Mouse (Mus musculus) heart, embryonic 13.5 days (tissue): ENCODE measurements at regions not wholly inside any gene's neighbourhood (a gene's known extent, or its start where the extent isn't known, plus 50 kb on each side); places are given as distances from the start of the nearest gene placed in this dataset.
"Not testable (repeated sequence)": the region's sequence is repeated elsewhere in the genome, so short reads cannot be mapped to it uniquely, and the experiment has no call there.

Experiments
- ATAC-seq: fragments of 200-750 bp; cut with Nextera tagmentation; 2 replicates; pipeline ENCODE4 v1.8.0; 2017; ENCODE audit warnings: moderate TSS enrichment; ENCODE audit not compliant: insufficient number of reproducible peaks, low FRiP score, low TSS enrichment; ENCODE audit errors: extremely low read depth
- H3K27ac ChIP-seq: fragments of 300-500 bp; sonication (generic); replicated peaks from 2 replicates; pipeline ENCODE4 v1.5.1; 2015; ENCODE audit warnings: moderate library complexity, mild to moderate bottlenecking, inconsistent platforms
- H3K27me3 ChIP-seq: fragments of 300-500 bp; sonication (generic); replicated peaks from 2 replicates; pipeline ENCODE4 v1.6.1; 2015; ENCODE audit warnings: mild to moderate bottlenecking, inconsistent platforms
- H3K36me3 ChIP-seq: fragments of 300-500 bp; sonication (generic); 2 replicates; pipeline ENCODE4 v1.6.1; 2015; ENCODE audit warnings: mild to moderate bottlenecking, inconsistent platforms
- H3K4me1 ChIP-seq: fragments of 300-500 bp; sonication (generic); 2 replicates; pipeline ENCODE4 v1.6.1; 2015; ENCODE audit warnings: inconsistent platforms
- H3K4me2 ChIP-seq: fragments of 300-500 bp; sonication (generic); 2 replicates; pipeline ENCODE4 v1.6.1; 2015; ENCODE audit warnings: inconsistent platforms, mild to moderate bottlenecking, moderate library complexity
- H3K4me3 ChIP-seq: fragments of 300-500 bp; sonication (generic); 2 replicates; pipeline ENCODE4 v1.5.1; 2015; ENCODE audit warnings: moderate library complexity, mild to moderate bottlenecking, inconsistent platforms
- H3K9ac ChIP-seq: fragments of 300-500 bp; sonication (generic); 2 replicates; pipeline ENCODE4 v1.6.1; 2015; ENCODE audit warnings: inconsistent platforms, mild to moderate bottlenecking, moderate library complexity
- H3K9me3 ChIP-seq: fragments of 300-500 bp; sonication (generic); 2 replicates; pipeline ENCODE4 v1.6.1; 2016; ENCODE audit warnings: inconsistent platforms
- WGBS: fragments of 180-500 bp; shearing (Covaris S2); methylation state at CpG from one replicate; pipeline ENCODE4 v1.1.7; 2015; ENCODE audit warnings: mixed read lengths; 5-methylcytosine and 5-hydroxymethylcytosine counted together

- H3K4me1 ChIP-seq: peaks cover 29% of the 10 kb centered on the region
Observed at GRCm38 (mm10) chr10:20841430-20842040, 110.8 kb upstream of the Ahi1 start.

GRCm38 (mm10) chr10:20838685-20839425, 113.5 kb upstream of the Ahi1 start:
- Histone ChIP-seq H3K27ac (0 out of 2 replicates have a peak overlapping the region, but pooled peaks have one; percentile 12), H3K9me3 (no peaks in the 10 kb centered on the region), H3K36me3 (no peaks in the 10 kb centered on the region), H3K4me1 (peaks cover 24% of the 10 kb centered on the region), H3K9ac (no peak overlapping the region), H3K27me3 (no peaks in the 10 kb centered on the region), H3K4me3 (no peak overlapping the region), H3K4me2 (no peak overlapping the region)
- WGBS: 58% methylated on average over 8 of the region's 8 CpGs
- ATAC-seq: no peak

More at GRCm38 (mm10) chr10:20841430-20842040, 110.8 kb upstream of the Ahi1 start:
- H3K27ac ChIP-seq: no peak overlapping the region
- no peaks in the 10 kb centered on the region for H3K36me3 ChIP-seq
- H3K27me3 ChIP-seq: no peaks in the 10 kb centered on the region
- no peak overlapping the region for H3K4me2 ChIP-seq
- ATAC-seq: no peak
- WGBS: 61% methylated on average over 3 of the region's 3 CpGs
- no peaks in the 10 kb centered on the region for H3K9me3 ChIP-seq
- H3K4me3 ChIP-seq: no peak overlapping the region
- no peak overlapping the region for H3K9ac ChIP-seq

- not testable (repeated sequence) for H3K27me3 ChIP-seq, H3K4me3 ChIP-seq, H3K9ac ChIP-seq, H3K27ac ChIP-seq, H3K9me3 ChIP-seq, H3K4me2 ChIP-seq, ATAC-seq, H3K36me3 ChIP-seq
- WGBS: 79% methylated on average over 4 of the region's 4 CpGs
- peaks cover 24% of the 10 kb centered on the region for H3K4me1 ChIP-seq
Observed at GRCm38 (mm10) chr10:20836816-20837215, 111.9 kb upstream of the Pde7b start.

DNA sequence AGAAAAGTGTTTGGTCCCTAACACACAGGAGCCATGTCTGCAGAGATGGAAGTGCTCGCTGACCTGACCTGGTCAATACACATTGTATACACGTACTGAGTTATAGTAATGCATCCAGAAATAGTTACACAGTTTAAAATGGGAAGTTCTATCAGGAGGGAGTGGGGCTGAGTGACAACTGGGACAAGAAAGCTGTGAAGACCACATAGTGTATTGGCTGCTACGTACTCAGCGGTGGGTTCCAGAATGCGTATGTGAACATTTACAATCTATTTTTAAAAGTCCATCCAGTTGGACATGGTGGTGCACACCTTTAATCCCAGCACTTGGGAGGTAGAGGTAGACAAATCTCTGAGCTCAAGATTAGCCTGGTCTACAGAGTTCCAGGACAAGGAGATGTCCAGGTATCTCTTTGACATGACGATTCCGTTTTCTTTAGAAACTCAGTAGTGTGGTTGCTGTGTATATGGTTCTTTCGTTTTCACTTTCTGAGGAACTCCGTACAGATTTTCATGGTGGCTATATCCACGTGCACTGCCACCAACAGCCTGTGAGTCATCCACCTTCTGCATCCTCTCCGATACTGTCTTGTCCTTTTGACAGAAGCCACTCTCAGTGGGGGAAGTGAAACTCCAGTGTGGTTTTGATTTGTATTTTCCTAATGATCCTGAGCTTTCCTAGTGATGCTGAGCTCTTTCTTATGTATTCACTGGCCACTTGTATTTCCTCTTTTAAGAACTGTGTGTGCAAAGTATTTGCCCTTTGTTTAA, 110.1 kb upstream of the Pde7b start:
- Histone ChIP-seq H3K4me3 (no peak overlapping the region), H3K27ac (no peak overlapping the region)

GRCm38 (mm10) chr10:20828304-20828703, 103.4 kb upstream of the Pde7b start:
- Histone ChIP-seq H3K27me3 (no peaks in the 10 kb centered on the region), H3K27ac (no peak overlapping the region), H3K4me1 (no peaks in the 10 kb centered on the region), H3K36me3 (no peaks in the 10 kb centered on the region), H3K4me3 (no peak overlapping the region), H3K9ac (no peak overlapping the region), H3K4me2 (no peak overlapping the region), H3K9me3 (no peaks in the 10 kb centered on the region)
- ATAC-seq: no peak
- 60% methylated on average over 1 of the region's 1 CpGs for WGBS

More for the DNA sequence above, 110.1 kb upstream of the Pde7b start:
- Histone ChIP-seq H3K27me3 (no peaks in the 10 kb centered on the region), H3K4me2 (no peak overlapping the region), H3K36me3 (no peaks in the 10 kb centered on the region), H3K4me1 (peaks cover 19% of the 10 kb centered on the region), H3K9me3 (no peaks in the 10 kb centered on the region), H3K9ac (no peak overlapping the region)
- 72% methylated on average over 11 of the region's 11 CpGs for whole genome bisulfite sequencing
- no peak for ATAC-seq

GRCm38 (mm10) chr10:20827473-20827872, 102.6 kb upstream of the Pde7b start:
- Histone ChIP-seq H3K4me2 (no peak overlapping the region), H3K27ac (no peak overlapping the region), H3K36me3 (no peaks in the 10 kb centered on the region), H3K27me3 (no peaks in the 10 kb centered on the region), H3K4me3 (no peak overlapping the region), H3K9ac (no peak overlapping the region), H3K4me1 (no peaks in the 10 kb centered on the region), H3K9me3 (no peaks in the 10 kb centered on the region)
- ATAC-seq: no peak

DNA sequence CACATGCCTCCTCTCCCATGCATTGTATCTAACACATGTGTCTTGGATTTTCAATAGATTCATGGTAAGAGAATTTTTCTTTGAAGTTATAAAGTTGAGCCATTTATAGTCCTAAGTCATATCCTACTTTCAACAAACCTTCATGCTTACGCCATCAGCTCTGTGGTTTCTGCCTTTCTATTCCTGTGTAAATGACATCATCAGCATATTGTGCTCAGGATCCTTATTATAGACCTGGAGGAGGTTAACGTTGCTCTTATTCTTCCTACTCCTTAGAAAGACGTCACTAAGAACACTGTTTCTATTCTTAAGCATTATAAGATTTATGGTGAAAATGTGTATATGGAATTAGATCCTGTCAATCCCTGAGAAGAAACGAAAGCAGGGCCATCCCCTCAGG, 93.7 kb upstream of the Pde7b start:
- no peak overlapping the region for H3K4me2 ChIP-seq
- ATAC-seq: no peak
- no peak overlapping the region for H3K27ac ChIP-seq
- peaks cover 5% of the 10 kb centered on the region; the same call in 1 of the 2 replicates for H3K9me3 ChIP-seq
- WGBS: 34% methylated on average over 4 of the region's 4 CpGs
- H3K9ac ChIP-seq: no peak overlapping the region
- H3K36me3 ChIP-seq: no peaks in the 10 kb centered on the region
- no peak overlapping the region for H3K4me3 ChIP-seq
- no peaks in the 10 kb centered on the region for H3K27me3 ChIP-seq
- H3K4me1 ChIP-seq: peaks cover 9% of the 10 kb centered on the region

DNA sequence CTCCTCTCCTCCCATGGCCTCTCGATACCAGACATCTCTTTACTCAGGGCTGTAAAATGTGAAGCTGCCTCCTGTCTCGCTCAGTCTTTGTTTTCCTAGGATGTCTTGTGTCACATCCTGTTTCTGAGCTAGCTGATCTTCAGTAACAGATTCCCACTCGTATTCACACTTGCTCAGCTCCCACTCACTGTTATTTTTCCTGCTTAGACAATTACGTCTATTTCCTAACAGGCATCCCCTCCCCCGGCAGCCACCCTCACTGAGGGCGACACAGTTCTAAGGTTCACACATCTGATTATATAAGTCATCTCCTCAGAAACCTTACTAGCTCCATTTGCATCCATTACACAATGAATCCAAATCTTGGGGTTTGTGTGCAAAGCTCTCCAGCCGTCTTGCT, 74.9 kb upstream of the Pde7b start:
- Histone ChIP-seq H3K36me3 (no peaks in the 10 kb centered on the region), H3K4me3 (no peak overlapping the region), H3K9me3 (no peaks in the 10 kb centered on the region), H3K9ac (no peak overlapping the region), H3K27ac (0 out of 2 replicates have a peak overlapping the region, but pooled peaks have one; percentile 5), H3K4me2 (no peak overlapping the region), H3K4me1 (peaks cover 5% of the 10 kb centered on the region), H3K27me3 (no peaks in the 10 kb centered on the region)
- 52% methylated on average over 7 of the region's 7 CpGs for WGBS
- no peak for ATAC-seq

DNA sequence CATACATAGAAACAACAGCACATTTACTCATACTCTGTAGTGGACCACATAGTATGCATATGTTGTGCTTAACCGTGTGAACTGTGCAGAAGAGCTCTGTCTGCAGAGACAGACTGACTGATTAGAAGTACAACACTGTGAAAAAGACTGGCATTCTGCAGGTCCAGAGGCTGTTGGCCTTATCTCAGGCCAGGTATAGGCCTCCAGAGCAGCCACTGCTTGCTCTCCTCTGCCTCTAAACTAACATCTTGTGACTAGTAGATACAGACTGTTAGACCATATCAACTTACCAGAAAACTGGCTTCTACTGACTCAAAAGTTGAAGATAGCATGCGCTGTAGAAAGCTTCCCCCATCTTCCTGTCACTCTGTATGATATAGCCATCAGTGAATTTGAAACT, 73.5 kb upstream of the Pde7b start:
- Histone ChIP-seq H3K27me3 (no peaks in the 10 kb centered on the region), H3K4me2 (no peak overlapping the region), H3K27ac (no peak overlapping the region), H3K36me3 (no peaks in the 10 kb centered on the region), H3K9me3 (no peaks in the 10 kb centered on the region), H3K4me1 (peaks cover 15% of the 10 kb centered on the region), H3K4me3 (no peak overlapping the region), H3K9ac (no peak overlapping the region)
- no peak for ATAC-seq
- 54% methylated on average over 2 of the region's 2 CpGs for WGBS

GRCm38 (mm10) chr10:20793956-20794355, 69.1 kb upstream of the Pde7b start:
- ATAC-seq: no peak
- H3K4me1 ChIP-seq: peaks cover 15% of the 10 kb centered on the region
- no peak overlapping the region for H3K9ac ChIP-seq
- H3K4me3 ChIP-seq: no peak overlapping the region
- H3K4me2 ChIP-seq: peak overlapping the region; percentile 31; the same call in 1 of the 2 replicates
- no peak overlapping the region for H3K27ac ChIP-seq
- H3K36me3 ChIP-seq: no peaks in the 10 kb centered on the region
- 19% methylated on average over 6 of the region's 6 CpGs for WGBS
- H3K27me3 ChIP-seq: no peaks in the 10 kb centered on the region
- H3K9me3 ChIP-seq: no peaks in the 10 kb centered on the region

- 85% methylated on average over 1 of the region's 1 CpGs for WGBS
- no peak overlapping the region for H3K4me2 ChIP-seq
- H3K4me1 ChIP-seq: 0 out of 2 replicates have a peak, but pooled peaks cover 3% of the 10 kb centered on the region
- H3K4me3 ChIP-seq: no peak overlapping the region
- H3K9ac ChIP-seq: no peak overlapping the region
- no peak for ATAC-seq
- H3K27ac ChIP-seq: no peak overlapping the region
- H3K27me3 ChIP-seq: no peaks in the 10 kb centered on the region
- no peaks in the 10 kb centered on the region for H3K9me3 ChIP-seq
- no peaks in the 10 kb centered on the region for H3K36me3 ChIP-seq
Observed at GRCm38 (mm10) chr10:20780946-20781345, 56.1 kb upstream of the Pde7b start.
